Mouse (Mus musculus): ENCODE measurements around the gene Thoc6. TPM values are rescaled to one million over a fixed set of nuclear protein-coding genes. Genes with fewer than 3 reads are reported as not detected.
A peak's percentile ranks its signal among the peaks of the same experiment; 100 is the strongest.

Gene Thoc6
- polyA plus RNA-seq, 1 experiment from 2014 or later, result 17.7 TPM

DNA sequence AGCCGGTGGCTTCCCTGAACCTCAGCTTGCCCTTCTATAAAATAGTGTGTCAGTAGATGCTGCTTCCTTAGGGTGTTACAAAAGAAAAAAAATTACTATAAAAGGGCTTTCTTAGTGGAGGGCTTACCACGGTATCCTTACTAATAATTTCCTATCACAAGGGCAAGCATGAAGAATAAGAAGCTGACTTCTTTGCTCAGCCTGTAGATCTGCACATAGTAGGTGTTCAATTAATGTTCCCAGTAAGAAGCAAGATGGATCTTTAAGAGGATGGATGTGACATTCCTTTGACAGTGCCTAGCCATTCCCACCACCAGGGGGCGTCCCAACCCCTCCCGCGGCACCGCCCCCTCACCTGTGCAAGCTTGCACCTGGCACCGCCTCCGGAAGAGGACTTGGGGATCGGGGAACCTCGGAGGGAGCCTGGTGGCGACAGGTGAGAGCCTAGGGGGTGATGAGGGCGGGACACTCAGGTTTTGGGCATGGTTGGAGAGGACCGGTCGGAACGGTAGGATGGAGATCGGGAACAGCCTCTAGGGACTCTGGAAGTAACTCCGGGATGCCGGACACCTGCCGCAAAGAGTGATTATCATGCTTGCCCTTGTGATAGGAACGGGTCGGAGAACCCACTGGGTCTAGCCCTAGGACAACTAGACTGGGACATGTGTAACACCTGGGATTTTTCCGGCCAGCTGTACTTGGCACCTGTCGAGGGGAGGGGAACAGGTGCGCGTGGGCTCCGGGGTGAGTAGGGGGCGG lies 13.4 kb downstream of the Thoc6 start, which contains the start of gene Bicdl2:
Gene Bicdl2, plus strand, starts transcription at position 390 of the 759 bp plus-strand sequence.
- TF ChIP-seq CTCF (IDR thresholded peaks at IDR 0.05; ENCODE audit: low read depth), result peak; percentile 91
- no peak for TF ChIP-seq EP300 (optimal IDR thresholded peaks at IDR 0.05)
- no peaks in the 10 kb centered on the region for H3K9me3 ChIP-seq (ENCODE audit: control insufficient read depth, low read length)
- H3K4me3 ChIP-seq (ENCODE audit: low read depth, low read length), result peak within 1 kb of the TSS; percentile 49
- 0 out of 2 replicates have a peak, but pooled peaks cover 2% of the 10 kb centered on the region for H3K4me1 ChIP-seq (replicated peaks; ENCODE audit: control insufficient read depth, insufficient read depth)
- peak; percentile 93 for DNase-seq (ENCODE audit: low spot score)
- ATAC-seq (ENCODE audit: low FRiP score, low TSS enrichment), result peak; percentile 80
- peaks cover 3% of the 10 kb centered on the region; the same call in 1 of the 2 replicates for H3K27me3 ChIP-seq (ENCODE audit: control insufficient read depth, insufficient read depth, low read length)
- H3K9ac ChIP-seq (ENCODE audit: low read length), result peak within 1 kb of the TSS; percentile 53
- H3K4me2 ChIP-seq (replicated peaks; ENCODE audit: low read depth), result peak within 1 kb of the TSS; percentile 57
- WGBS, result 4% methylated on average over 27 of the region's 27 CpGs
- peak within 1 kb of the TSS; percentile 86 for H3K27ac ChIP-seq (replicated peaks)
- no peaks in the 10 kb centered on the region for H3K36me3 ChIP-seq (ENCODE audit: control insufficient read depth, insufficient read depth, low read length)

DNA sequence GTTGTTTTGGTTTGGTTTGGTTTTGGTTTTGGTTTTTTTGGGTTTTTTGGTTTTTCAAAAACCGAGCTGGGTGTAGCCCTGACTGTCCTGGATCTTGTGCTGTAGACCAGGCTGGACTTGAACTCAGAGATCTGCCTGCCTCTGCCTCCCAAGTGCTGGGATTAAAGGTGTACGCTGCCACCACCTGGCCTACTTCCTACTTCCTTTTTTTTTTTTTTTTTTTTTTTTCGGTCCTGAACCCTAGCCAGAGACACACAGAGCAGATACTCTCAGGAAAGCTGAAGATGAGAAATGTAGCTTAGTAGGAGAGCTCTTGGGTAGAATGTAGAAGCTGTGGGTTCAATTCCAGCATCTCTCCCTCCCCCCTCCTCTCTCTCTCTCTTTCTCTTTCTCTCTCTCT lies 15.2 kb downstream of the Thoc6 start:
- Histone ChIP-seq H3K4me2 (replicated peaks; ENCODE audit: low read depth) (no peak overlapping the region), H3K4me3 (ENCODE audit: low read depth, low read length) (no peak overlapping the region), H3K27ac (replicated peaks) (no peak overlapping the region), H3K36me3 (ENCODE audit: control insufficient read depth, insufficient read depth, low read length) (no peaks in the 10 kb centered on the region), H3K27me3 (ENCODE audit: control insufficient read depth, insufficient read depth, low read length) (peaks cover 3% of the 10 kb centered on the region; the same call in 1 of the 2 replicates), H3K9me3 (ENCODE audit: control insufficient read depth, low read length) (no peaks in the 10 kb centered on the region), H3K4me1 (replicated peaks; ENCODE audit: control insufficient read depth, insufficient read depth) (0 out of 2 replicates have a peak, but pooled peaks cover 2% of the 10 kb centered on the region), H3K9ac (ENCODE audit: low read length) (no peak overlapping the region)
- TF ChIP-seq CTCF (IDR thresholded peaks at IDR 0.05; ENCODE audit: low read depth) (no peak), EP300 (optimal IDR thresholded peaks at IDR 0.05) (no peak)
- ATAC-seq (ENCODE audit: low FRiP score, low TSS enrichment) (no peak), DNase-seq (ENCODE audit: low spot score) (no peak)
- WGBS, result 81% methylated on average over 3 of the region's 3 CpGs

DNA sequence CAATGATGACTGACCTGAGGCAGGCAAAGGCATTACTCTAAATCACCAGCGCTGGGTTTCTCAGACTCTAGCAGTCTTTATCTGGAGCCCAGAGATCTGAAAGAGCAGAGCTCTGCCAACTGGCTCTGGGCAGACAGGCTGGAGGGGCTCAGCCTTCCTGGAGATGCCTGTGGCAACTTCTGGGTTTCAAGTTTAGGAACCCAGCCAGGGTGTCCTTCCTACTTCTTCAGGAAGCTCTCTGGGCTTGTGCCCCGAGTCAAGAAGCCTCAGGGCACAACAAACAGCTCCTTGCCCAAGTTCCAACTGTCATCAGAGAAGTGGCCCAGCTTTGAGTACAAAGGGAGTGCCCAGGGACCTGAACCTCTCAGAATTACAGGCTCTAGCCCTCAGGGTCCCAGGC lies 19.3 kb downstream of the Thoc6 start:
- Histone ChIP-seq H3K4me2 (replicated peaks; ENCODE audit: low read depth) (no peak overlapping the region), H3K27me3 (ENCODE audit: control insufficient read depth, insufficient read depth, low read length) (no peaks in the 10 kb centered on the region), H3K36me3 (ENCODE audit: control insufficient read depth, insufficient read depth, low read length) (no peaks in the 10 kb centered on the region), H3K4me1 (replicated peaks; ENCODE audit: control insufficient read depth, insufficient read depth) (no peaks in the 10 kb centered on the region), H3K4me3 (ENCODE audit: low read depth, low read length) (no peak overlapping the region), H3K27ac (replicated peaks) (no peak overlapping the region), H3K9me3 (ENCODE audit: control insufficient read depth, low read length) (no peaks in the 10 kb centered on the region), H3K9ac (ENCODE audit: low read length) (no peak overlapping the region)
- DNase-seq (ENCODE audit: low spot score) (no peak), ATAC-seq (ENCODE audit: low FRiP score, low TSS enrichment) (no peak)
- WGBS, result 47% methylated on average over 2 of the region's 2 CpGs
- TF ChIP-seq EP300 (optimal IDR thresholded peaks at IDR 0.05) (no peak), CTCF (IDR thresholded peaks at IDR 0.05; ENCODE audit: low read depth) (no peak)

DNA sequence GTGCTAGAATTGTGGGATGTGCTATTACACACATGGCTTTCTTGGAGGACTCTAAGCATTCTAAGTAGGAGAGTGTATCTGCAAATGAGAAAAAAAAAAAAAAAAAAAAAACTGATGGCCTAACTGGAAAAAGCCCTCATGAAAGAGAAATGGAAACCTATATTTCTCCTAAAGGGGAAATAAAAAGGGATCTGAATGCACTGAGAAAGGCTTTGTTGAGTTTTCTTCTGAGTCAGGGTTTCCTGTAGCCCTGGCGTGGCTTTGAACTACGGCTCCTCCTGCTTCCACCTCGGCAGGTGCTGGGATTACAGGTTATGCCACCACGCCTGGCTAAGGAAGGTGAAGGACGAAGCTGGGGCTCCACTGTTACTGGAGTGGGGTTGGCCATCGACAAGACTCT lies 19.7 kb downstream of the Thoc6 start:
- no peak overlapping the region for H3K27ac ChIP-seq (replicated peaks)
- ATAC-seq (ENCODE audit: low FRiP score, low TSS enrichment) (no peak), DNase-seq (ENCODE audit: low spot score) (no peak)
- H3K4me1 ChIP-seq (replicated peaks; ENCODE audit: control insufficient read depth, insufficient read depth), result no peaks in the 10 kb centered on the region
- H3K4me2 ChIP-seq (replicated peaks; ENCODE audit: low read depth), result no peak overlapping the region
- no peaks in the 10 kb centered on the region for H3K9me3 ChIP-seq (ENCODE audit: control insufficient read depth, low read length)
- H3K9ac ChIP-seq (ENCODE audit: low read length), result no peak overlapping the region
- TF ChIP-seq EP300 (optimal IDR thresholded peaks at IDR 0.05) (no peak), CTCF (IDR thresholded peaks at IDR 0.05; ENCODE audit: low read depth) (no peak)
- no peaks in the 10 kb centered on the region for H3K36me3 ChIP-seq (ENCODE audit: control insufficient read depth, insufficient read depth, low read length)
- no peaks in the 10 kb centered on the region for H3K27me3 ChIP-seq (ENCODE audit: control insufficient read depth, insufficient read depth, low read length)
- 40% methylated on average over 6 of the region's 6 CpGs for whole genome bisulfite sequencing
- H3K4me3 ChIP-seq (ENCODE audit: low read depth, low read length), result no peak overlapping the region

DNA sequence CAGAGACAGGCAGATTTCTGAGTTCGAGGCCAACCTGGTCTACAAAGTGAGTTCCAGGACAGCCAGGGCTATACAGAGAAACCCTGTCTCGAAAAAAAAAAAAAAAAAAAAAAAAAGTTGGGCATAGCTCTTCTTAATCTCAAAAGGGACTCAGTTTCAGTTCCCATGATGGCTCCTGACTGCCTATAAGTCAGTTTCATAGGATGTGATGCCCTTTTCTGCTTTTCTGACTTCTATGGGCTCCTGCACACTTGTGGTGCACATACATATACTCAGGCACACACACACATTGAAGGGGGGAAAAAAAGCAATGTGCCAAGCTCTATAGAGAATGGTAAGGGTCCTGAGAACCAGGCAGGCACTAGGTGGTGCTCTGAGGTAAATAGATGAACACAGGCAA lies 20.4 kb downstream of the Thoc6 start:
- Histone ChIP-seq H3K4me3 (ENCODE audit: low read depth, low read length) (no peak overlapping the region), H3K4me2 (replicated peaks; ENCODE audit: low read depth) (no peak overlapping the region), H3K27ac (replicated peaks) (no peak overlapping the region), H3K4me1 (replicated peaks; ENCODE audit: control insufficient read depth, insufficient read depth) (no peaks in the 10 kb centered on the region), H3K36me3 (ENCODE audit: control insufficient read depth, insufficient read depth, low read length) (no peaks in the 10 kb centered on the region), H3K9ac (ENCODE audit: low read length) (no peak overlapping the region), H3K27me3 (ENCODE audit: control insufficient read depth, insufficient read depth, low read length) (no peaks in the 10 kb centered on the region), H3K9me3 (ENCODE audit: control insufficient read depth, low read length) (no peaks in the 10 kb centered on the region)
- DNase-seq (ENCODE audit: low spot score), result no peak
- WGBS, result 71% methylated on average over 1 of the region's 2 CpGs
- ATAC-seq (ENCODE audit: low FRiP score, low TSS enrichment), result no peak
- TF ChIP-seq CTCF (IDR thresholded peaks at IDR 0.05; ENCODE audit: low read depth) (no peak), EP300 (optimal IDR thresholded peaks at IDR 0.05) (no peak)

DNA sequence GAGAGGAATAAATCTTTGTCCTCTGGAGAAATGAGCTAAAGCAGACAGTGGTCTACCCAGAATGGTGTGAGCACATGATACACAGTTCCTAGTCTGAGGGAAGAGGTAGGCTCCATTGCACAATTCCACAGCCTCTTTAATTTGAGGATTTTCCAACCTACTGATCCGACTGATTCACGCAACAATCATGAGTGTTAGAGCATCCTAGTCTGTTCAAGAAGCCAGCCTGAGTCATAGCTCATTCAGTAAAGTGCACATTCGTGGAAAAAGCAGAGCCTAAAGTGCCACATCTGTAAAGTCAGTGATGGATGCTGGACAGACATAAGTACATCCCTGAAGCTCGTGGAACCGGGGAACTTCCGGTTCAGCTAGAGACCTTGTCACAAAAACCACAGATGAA lies 22.3 kb downstream of the Thoc6 start:
- DNase-seq (ENCODE audit: low spot score) (no peak), ATAC-seq (ENCODE audit: low FRiP score, low TSS enrichment) (no peak)
- H3K27me3 ChIP-seq (ENCODE audit: control insufficient read depth, insufficient read depth, low read length), result no peaks in the 10 kb centered on the region
- 68% methylated on average over 6 of the region's 6 CpGs for WGBS
- no peak overlapping the region for H3K9ac ChIP-seq (ENCODE audit: low read length)
- no peak overlapping the region for H3K27ac ChIP-seq (replicated peaks)
- H3K9me3 ChIP-seq (ENCODE audit: control insufficient read depth, low read length), result no peaks in the 10 kb centered on the region
- no peak overlapping the region for H3K4me2 ChIP-seq (replicated peaks; ENCODE audit: low read depth)
- TF ChIP-seq CTCF (IDR thresholded peaks at IDR 0.05; ENCODE audit: low read depth) (no peak), EP300 (optimal IDR thresholded peaks at IDR 0.05) (no peak)
- H3K4me3 ChIP-seq (ENCODE audit: low read depth, low read length), result no peak overlapping the region
- H3K4me1 ChIP-seq (replicated peaks; ENCODE audit: control insufficient read depth, insufficient read depth), result no peaks in the 10 kb centered on the region
- no peaks in the 10 kb centered on the region for H3K36me3 ChIP-seq (ENCODE audit: control insufficient read depth, insufficient read depth, low read length)

Data from stomach, postnatal 0 days (tissue).